Mouse (Mus musculus) frontal cortex, postnatal 14 days (tissue): ENCODE data around the gene Klhl5.
"Not testable (repeated sequence)": the region's sequence is repeated elsewhere in the genome, so short reads cannot be mapped to it uniquely, and the experiment has no call there.

Source experiments
- DNase-seq, 2 experiments: peaks; one replicate each; pipeline ENCODE4 v3.0.0; 2022; ENCODE audit warnings: low spot score in 2 of 2

Gene Klhl5

GRCm38 (mm10) chr5:65096805-65097204 lies 10.5 kb upstream of the Klhl5 start:
- no peak for DNase-seq

- DNase-seq = no peak
Observed at GRCm38 (mm10) chr5:65097457-65097856, 9.9 kb upstream of the Klhl5 start.

GRCm38 (mm10) chr5:65100002-65100401 lies 7.3 kb upstream of the Klhl5 start:
- no peak for DNase-seq

DNA sequence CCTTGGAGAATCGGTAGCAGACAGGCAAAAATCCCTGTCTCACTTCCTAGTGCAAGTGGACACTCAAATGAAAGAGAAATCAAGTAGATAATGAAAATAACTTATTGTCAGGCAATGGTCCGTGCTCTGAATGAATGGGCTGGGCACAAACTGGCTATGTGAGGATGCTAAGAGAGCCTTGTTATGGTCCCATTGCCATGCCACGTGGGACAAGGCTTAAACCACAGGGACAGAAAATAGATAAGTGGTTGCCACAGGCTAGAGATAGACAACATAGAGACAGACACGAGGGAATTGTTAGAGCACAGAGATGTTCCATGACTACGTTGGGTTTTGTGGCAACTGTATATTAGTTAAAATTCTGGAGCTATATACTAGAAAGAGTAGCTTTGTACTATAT lies 6.1 kb upstream of the Klhl5 start:
- DNase-seq = no peak

DNA sequence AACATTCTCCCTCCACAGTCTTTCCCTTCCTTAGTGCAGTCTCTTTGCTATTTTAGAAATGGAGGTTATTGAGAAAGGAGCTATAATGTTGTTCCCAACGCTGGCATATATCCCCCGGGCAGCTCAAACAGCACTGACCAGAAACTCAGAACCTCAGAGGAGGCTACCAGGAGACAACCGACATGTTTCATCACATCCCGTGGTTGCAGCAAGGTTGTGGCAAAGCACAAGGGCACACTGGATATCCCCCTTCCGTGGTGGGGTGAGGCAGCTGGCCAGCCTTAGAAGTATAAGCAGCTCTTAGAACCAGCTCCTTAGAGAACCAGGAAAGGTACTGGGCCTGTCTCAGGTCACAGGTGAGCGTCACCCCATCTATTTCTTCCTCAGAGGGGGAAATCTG lies 5.7 kb upstream of the Klhl5 start:
- DNase-seq = no peak

DNA sequence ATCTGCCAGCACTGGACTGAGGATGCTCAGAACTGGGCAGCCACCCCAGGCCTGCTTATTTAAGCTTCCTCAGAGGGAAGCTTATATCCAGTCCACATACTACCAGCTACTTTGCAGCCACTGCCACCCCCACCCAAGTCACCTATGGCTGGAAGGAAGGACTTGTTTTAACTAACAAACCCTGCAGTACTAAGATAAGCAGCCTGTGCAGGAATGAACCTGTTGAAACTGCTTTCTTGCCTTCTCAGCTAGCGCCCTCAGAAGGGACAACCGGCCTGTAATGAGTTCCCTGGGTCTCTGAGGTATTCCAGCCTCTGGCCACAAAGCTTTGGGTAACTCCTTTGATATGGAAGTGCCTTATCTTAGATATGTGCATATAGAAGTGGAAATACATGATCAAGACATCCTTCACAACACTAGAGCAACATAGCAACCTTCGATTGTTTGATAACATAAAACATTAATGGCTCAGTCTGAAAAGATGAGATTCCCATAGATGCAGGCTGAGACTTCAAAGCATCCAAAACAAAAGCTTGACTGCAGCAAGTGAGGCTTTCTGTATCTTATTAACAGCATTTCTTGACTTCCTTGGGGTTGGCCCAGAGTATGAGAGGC lies 5.2 kb upstream of the Klhl5 start:
- DNase-seq = no peak

GRCm38 (mm10) chr5:65102641-65103042 lies 4.7 kb upstream of the Klhl5 start:
- no peak for DNase-seq

GRCm38 (mm10) chr5:65107773-65108432 lies 564 bp downstream of the Klhl5 start:
- DNase-seq = no peak

- not testable (repeated sequence) for DNase-seq
Observed at GRCm38 (mm10) chr5:65112225-65112624, 4.9 kb downstream of the Klhl5 start.

GRCm38 (mm10) chr5:65113323-65113722 lies 6.0 kb downstream of the Klhl5 start:
- DNase-seq = no peak

DNA sequence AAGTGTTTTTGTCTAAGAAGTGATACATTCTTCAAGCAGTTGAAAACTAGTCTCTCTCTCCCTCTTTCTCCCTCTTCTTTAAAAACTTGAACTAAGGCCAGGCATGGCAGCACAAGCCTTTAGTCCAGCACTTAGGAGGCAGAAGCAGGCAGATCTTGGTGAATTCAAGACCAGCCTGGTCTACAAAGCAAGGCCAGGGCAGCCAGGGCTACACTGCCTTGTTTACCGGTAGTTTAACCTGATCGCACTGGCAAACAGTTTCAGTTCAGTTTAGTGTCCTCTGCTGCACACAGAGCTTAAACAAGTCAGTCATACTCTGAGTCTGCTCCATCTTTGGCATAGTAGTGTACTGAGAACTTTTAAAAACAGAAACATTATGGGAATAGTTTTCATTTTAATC lies 9.4 kb downstream of the Klhl5 start:
- DNase-seq = no peak

- DNase-seq = no peak
Observed at GRCm38 (mm10) chr5:65119495-65119894, 12.2 kb downstream of the Klhl5 start.

GRCm38 (mm10) chr5:65119918-65120317 lies 12.6 kb downstream of the Klhl5 start:
- no peak for DNase-seq

GRCm38 (mm10) chr5:65122616-65123015 lies 15.3 kb downstream of the Klhl5 start:
- no peak for DNase-seq

- no peak for DNase-seq
Observed at GRCm38 (mm10) chr5:65126137-65126536, 18.8 kb downstream of the Klhl5 start.

DNA sequence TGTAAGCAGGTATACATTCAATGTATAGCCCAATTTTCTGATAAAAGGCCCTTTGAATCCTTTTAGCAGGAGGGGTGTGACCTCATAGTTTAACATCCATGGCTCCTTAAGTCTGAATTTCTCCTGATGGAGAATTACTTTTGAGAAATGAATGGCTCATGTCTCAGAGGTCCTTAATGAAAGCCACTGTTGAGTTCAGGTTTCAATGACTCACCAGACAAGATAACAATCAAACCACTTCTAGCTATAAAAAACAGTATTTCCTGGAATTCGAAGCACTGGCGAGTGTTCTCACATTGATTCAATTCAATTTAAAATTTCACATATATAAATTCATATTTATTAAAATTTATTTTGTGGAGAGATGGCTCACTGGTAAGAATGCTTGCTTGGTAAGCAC lies 21.1 kb downstream of the Klhl5 start:
- DNase-seq = no peak

DNA sequence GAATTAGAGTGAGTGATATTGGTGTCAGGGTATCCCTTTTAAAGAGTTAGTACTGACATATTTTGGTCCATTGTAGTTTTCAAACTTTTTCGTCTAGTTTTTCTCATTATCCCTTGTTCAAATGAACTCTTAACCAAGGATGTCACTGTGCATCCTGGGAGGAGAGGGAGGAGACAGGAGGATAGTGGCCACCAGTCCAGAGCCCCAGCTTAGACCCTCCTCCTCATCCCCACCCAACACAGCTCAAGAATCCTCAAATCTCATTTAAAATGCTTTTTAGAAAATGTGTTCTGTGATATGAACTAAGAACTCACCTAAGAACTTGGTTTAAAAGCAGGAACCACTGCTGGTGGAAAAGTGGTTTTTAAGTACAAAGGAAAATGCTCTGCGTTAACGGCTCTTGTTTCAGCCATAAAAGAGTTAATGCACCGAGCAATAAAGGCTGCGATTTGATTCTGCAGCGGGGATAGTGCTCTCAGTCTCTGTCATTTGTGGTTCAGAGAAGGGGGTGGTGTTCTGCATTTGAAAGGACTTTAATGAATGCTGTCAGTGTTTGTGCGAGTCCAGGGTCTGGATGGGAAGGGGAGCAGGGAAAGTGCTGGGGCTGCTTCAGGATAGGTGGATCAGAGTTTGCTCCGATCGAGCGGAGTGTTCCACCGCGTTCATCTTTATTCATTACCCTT lies 23.3 kb downstream of the Klhl5 start:
- DNase-seq = peak in 1 of 2 experiments; percentile 30

DNA sequence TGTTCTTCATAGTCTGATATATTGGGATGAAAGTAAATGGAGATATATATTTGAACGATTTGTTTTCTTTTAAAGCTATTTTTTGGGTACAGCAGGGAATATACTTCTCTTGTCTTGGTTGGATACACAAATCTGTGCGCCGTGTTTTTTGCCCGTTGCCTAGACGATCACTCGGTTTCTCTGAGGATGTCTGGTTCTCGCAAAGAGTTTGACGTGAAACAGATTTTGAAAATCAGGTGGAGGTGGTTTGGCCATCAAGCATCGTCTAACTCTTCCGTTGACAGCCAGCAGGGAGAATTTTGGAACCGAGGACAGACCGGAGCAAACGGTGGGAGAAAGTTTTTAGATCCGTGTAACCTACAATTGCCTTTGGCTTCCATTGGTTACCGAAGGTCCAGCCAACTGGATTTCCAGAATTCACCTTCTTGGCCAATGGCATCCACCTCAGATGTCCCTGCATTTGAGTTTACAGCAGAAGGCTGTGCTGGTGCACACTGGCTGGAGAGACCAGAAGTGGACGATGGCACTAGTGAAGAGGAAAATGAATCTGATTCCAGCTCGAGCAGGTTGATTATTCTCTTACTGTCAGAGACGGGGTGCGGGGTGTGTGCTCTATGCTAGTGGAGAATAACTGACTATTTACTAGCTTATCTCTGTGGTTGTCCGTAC lies 24.0 kb downstream of the Klhl5 start:
- peak; percentile 24 to 25 for DNase-seq

GRCm38 (mm10) chr5:65136159-65136558 lies 28.8 kb downstream of the Klhl5 start:
- no peak for DNase-seq

DNA sequence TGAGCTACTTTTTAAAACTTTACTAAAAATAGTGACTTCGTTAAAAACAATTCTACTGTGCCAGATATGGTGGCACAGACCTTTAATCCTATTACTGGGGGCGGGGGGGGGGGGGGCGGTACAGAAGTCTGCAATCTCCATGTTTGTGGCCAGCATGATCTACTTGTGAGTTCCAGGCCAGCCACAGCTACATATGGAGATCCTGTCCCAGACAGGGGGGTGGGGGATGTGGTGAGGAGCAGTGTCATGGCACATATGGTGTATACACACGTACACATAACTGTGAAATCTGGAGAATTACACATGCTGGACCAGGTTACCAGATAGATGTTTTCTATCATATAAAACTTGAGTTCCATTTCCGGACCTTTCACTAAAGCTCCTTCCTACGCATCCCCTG lies 29.7 kb downstream of the Klhl5 start:
- DNase-seq = no peak

DNA sequence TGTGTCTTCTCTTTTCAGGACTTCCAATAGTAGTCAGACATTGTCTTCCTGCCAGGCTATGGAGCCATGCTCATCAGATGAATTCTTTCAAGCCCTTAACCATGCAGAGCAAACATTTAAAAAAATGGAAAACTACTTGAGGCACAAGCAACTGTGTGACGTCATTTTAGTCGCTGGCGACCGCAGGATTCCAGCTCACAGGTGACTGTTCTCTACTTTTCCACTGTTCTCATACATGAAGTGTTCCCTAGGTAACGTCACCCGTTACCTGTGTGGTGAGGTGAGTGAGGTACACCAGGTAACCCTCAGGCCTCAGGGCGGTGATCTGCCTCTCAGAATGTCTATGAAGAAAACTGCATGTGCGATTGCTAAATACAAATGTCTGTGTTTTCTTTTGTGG lies 33.9 kb downstream of the Klhl5 start:
- DNase-seq = no peak

GRCm38 (mm10) chr5:65142247-65142646 lies 34.9 kb downstream of the Klhl5 start:
- DNase-seq = no peak
